Mouse (Mus musculus) neural tube, embryonic 13.5 days (tissue): Measurements from ENCODE around the gene Sbno1. TPM values are rescaled to one million over a fixed set of nuclear protein-coding genes. Genes with fewer than 3 reads are reported as not detected.
"Not testable (repeated sequence)": the region's sequence is repeated elsewhere in the genome, so short reads cannot be mapped to it uniquely, and the experiment has no call there.

Source experiments
- ATAC-seq: fragments of 200-750 bp; cut with Nextera tagmentation; 2 replicates; pipeline ENCODE4 v1.8.0; 2017; ENCODE audit warnings: low read depth, mild to moderate bottlenecking, moderate TSS enrichment, moderate library complexity
- H3K27ac ChIP-seq: fragments of 300-500 bp; sonication (generic); replicated peaks from 2 replicates; pipeline ENCODE4 v1.5.1; 2015; ENCODE audit warnings: moderate library complexity, mild to moderate bottlenecking, inconsistent platforms
- H3K27me3 ChIP-seq: fragments of 300-500 bp; sonication (generic); 2 replicates; pipeline ENCODE4 v1.6.1; 2015; ENCODE audit warnings: mild to moderate bottlenecking, inconsistent platforms
- H3K36me3 ChIP-seq: fragments of 300-500 bp; sonication (generic); 2 replicates; pipeline ENCODE4 v1.6.1; 2015; ENCODE audit warnings: mild to moderate bottlenecking, inconsistent platforms
- H3K4me1 ChIP-seq: fragments of 300-500 bp; sonication (generic); replicated peaks from 2 replicates; pipeline ENCODE4 v1.6.1; 2015; ENCODE audit warnings: inconsistent platforms
- H3K4me2 ChIP-seq: fragments of 300-500 bp; sonication (generic); 2 replicates; pipeline ENCODE4 v1.6.1; 2015; ENCODE audit warnings: inconsistent platforms, mild to moderate bottlenecking, moderate library complexity
- H3K4me3 ChIP-seq: fragments of 300-500 bp; sonication (generic); 2 replicates; pipeline ENCODE4 v1.5.1; 2015; ENCODE audit warnings: mild to moderate bottlenecking, inconsistent platforms
- H3K9ac ChIP-seq: fragments of 300-500 bp; sonication (generic); 2 replicates; pipeline ENCODE4 v1.6.1; 2015; ENCODE audit warnings: moderate library complexity, mild to moderate bottlenecking, inconsistent platforms
- H3K9me3 ChIP-seq: fragments of 300-500 bp; sonication (generic); 2 replicates; pipeline ENCODE4 v1.6.1; 2016; ENCODE audit warnings: inconsistent platforms
- WGBS: fragments of 180-500 bp; shearing (Covaris S2); methylation state at CpG from one replicate; pipeline ENCODE4 v1.1.7; 2015; 5-methylcytosine and 5-hydroxymethylcytosine counted together
- microRNA-seq: library from miRNA; unstranded; fragments of <30 nt; microRNA quantifications from one replicate; pipeline ENCODE4, GENCODE M21; 2016
- polyA plus RNA-seq: library from polyadenylated mRNA; unstranded; fragments of >200 nt; fragmentation: Nextera tagmentation; extraction: Ambion mirVana; gene quantifications from 2 replicates; pipeline ENCODE4 v1.2.1, GENCODE M21; 2015

The Sbno1 gene
- polyA plus RNA-seq, 1 experiment from 2014 or later, result 107 TPM

DNA sequence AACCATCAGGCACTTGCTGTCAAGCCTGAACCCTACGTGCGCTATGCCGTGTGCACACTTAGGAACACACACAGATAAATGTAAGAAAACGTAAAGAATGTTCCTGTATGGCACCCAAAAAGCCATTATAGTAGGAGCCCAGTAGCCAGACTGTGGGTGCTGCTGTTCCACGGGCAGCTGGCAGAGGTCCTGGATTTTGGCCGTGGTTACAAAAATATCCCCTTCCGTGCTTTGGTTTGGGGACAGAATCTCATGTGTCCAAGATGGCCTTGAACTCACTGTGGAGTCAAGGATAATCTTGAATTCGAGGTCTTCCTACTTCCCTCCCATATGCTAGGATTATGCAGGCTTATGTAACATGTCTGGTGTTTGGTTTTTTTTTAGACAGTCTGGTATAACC lies 82.9 kb downstream of the Sbno1 start:
- no peak overlapping the region for H3K27ac ChIP-seq
- WGBS, result 83% methylated on average over 8 of the region's 8 CpGs

GRCm38 (mm10) chr5:124341753-124342339 lies 84.0 kb downstream of the Sbno1 start:
- H3K9ac ChIP-seq, H3K9me3 ChIP-seq, H3K27me3 ChIP-seq, H3K27ac ChIP-seq, H3K4me2 ChIP-seq, H3K4me3 ChIP-seq: not testable (repeated sequence)
- Histone ChIP-seq H3K36me3 (peaks cover 31% of the 10 kb centered on the region), H3K4me1 (peaks cover 38% of the 10 kb centered on the region)
- WGBS, result 79% methylated on average over 6 of the region's 6 CpGs
- ATAC-seq, result peak; percentile 38; the same call in 1 of the 2 replicates

More for the DNA sequence above, 82.9 kb downstream of the Sbno1 start:
- Histone ChIP-seq H3K4me1 (peaks cover 27% of the 10 kb centered on the region), H3K9ac (no peak overlapping the region), H3K4me3 (no peak overlapping the region), H3K9me3 (no peaks in the 10 kb centered on the region), H3K4me2 (no peak overlapping the region), H3K36me3 (peaks cover 34% of the 10 kb centered on the region), H3K27me3 (no peaks in the 10 kb centered on the region)
- no peak for ATAC-seq

DNA sequence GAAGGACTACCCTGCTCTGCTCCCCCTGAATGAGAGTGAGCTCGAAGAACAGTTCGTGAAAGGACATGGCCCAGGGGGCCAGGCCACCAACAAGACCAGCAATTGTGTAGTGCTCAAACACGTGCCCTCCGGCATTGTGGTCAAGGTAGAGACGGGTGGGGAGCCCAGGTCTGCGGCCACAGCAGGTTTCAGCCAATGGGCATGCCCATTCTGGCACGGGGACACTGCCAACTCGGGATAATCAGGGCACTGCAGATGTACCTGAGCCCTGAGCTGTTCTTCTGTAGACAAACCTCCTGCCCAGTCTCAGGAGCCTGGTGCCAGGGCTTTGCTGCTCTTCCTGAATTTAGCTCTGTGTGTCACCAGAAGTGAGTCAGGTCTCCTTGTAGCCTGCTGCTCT lies 87.0 kb downstream of the Sbno1 start:
- H3K27me3 ChIP-seq, result no peaks in the 10 kb centered on the region
- H3K9me3 ChIP-seq, result no peaks in the 10 kb centered on the region
- peaks cover 57% of the 10 kb centered on the region for H3K4me1 ChIP-seq
- no peak for ATAC-seq
- H3K4me2 ChIP-seq, result no peak overlapping the region
- H3K36me3 ChIP-seq, result peaks cover 7% of the 10 kb centered on the region; the same call in 1 of the 2 replicates
- peak overlapping the region; percentile 73 for H3K27ac ChIP-seq
- no peak overlapping the region for H3K9ac ChIP-seq
- no peak overlapping the region for H3K4me3 ChIP-seq
- WGBS, result 82% methylated on average over 8 of the region's 8 CpGs

GRCm38 (mm10) chr5:124337909-124338308 lies 87.9 kb downstream of the Sbno1 start:
- WGBS, result 18% methylated on average over 9 of the region's 9 CpGs
- H3K9me3 ChIP-seq, result no peaks in the 10 kb centered on the region
- H3K4me2 ChIP-seq, result no peak overlapping the region
- H3K27me3 ChIP-seq, result no peaks in the 10 kb centered on the region
- peaks cover 64% of the 10 kb centered on the region for H3K4me1 ChIP-seq
- H3K4me3 ChIP-seq, result no peak overlapping the region
- H3K27ac ChIP-seq, result peak overlapping the region; percentile 73
- ATAC-seq, result no peak
- H3K36me3 ChIP-seq, result no peaks in the 10 kb centered on the region
- H3K9ac ChIP-seq, result no peak overlapping the region

DNA sequence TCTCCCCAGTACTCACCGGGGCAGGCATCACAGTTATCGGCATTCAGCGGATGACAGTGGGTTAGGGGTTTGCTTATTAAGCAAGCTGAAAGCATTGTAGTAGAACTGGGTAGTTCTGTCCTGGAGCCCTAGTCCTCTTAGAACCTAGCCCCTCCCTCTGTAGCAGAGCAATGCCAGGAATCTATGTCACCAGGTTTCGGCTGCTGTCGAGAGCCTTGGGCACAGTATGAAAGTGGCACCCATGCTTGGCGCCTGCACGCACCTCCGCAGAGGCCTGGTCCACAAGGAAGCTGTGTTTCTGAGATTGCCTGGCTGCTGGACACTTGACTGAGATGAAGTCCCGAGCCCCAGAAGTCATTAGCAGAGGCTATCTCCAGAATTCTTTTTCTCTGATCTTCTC lies 88.7 kb downstream of the Sbno1 start:
- peaks cover 72% of the 10 kb centered on the region for H3K4me1 ChIP-seq
- no peaks in the 10 kb centered on the region for H3K36me3 ChIP-seq
- H3K27ac ChIP-seq, result 0 out of 2 replicates have a peak overlapping the region, but pooled peaks have one; percentile 73
- no peak overlapping the region for H3K4me2 ChIP-seq
- no peaks in the 10 kb centered on the region for H3K9me3 ChIP-seq
- no peak for ATAC-seq
- WGBS, result 80% methylated on average over 9 of the region's 9 CpGs
- H3K4me3 ChIP-seq, result no peak overlapping the region
- H3K27me3 ChIP-seq, result no peaks in the 10 kb centered on the region
- H3K9ac ChIP-seq, result no peak overlapping the region; the same call in 1 of the 2 replicates

DNA sequence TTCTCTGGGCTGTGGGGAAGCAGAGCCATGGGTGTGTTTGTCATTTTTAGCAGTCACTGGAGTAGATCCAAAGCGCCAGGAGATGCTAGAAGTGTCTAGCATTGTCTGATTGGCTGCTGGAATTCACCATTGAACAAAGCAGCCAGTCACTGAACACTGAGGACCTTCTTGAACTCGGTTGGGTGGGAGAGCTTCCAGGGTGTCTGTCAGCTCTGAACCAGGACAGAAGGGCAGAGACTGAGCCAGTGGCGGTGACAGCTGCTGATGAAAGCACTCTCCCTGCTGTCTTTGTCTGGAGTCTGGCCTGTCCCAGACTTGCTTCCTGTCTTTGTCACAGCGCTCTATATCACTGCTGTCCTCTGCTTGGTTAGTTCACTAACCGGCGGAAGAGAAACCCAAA lies 91.4 kb downstream of the Sbno1 start:
- H3K9ac ChIP-seq, result peak overlapping the region; percentile 54; the same call in 1 of the 2 replicates
- H3K4me1 ChIP-seq, result peaks cover 64% of the 10 kb centered on the region

DNA sequence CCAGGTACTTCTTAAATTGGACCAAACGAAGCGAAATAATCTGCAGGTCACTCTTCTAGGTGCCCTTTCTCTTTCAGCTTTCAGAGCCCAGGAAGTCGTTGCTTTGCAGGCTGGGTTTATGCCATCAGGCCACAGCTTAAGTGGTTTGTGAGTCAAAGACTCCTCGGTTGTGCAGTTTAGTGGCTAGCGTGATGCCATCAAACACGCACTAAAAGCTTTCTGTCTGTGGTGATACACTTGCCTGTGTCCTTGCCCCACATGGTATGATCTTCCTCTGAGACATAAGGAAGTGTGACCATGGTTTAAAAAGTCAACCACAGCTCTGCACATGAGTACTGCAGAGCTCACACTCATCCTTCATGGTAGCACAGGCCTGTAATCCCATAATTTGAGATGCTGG lies 95.7 kb downstream of the Sbno1 start:
- Histone ChIP-seq H3K27ac (no peak overlapping the region), H3K36me3 (no peaks in the 10 kb centered on the region), H3K4me2 (no peak overlapping the region), H3K9me3 (no peaks in the 10 kb centered on the region), H3K9ac (no peak overlapping the region), H3K4me3 (no peak overlapping the region), H3K4me1 (peaks cover 55% of the 10 kb centered on the region), H3K27me3 (no peaks in the 10 kb centered on the region)
- 94% methylated on average over 6 of the region's 6 CpGs for WGBS
- ATAC-seq, result no peak

More for the DNA sequence above, 91.4 kb downstream of the Sbno1 start:
- H3K36me3 ChIP-seq, result no peaks in the 10 kb centered on the region
- H3K27ac ChIP-seq, result peak overlapping the region; percentile 93
- peak; percentile 89 for ATAC-seq
- H3K4me2 ChIP-seq, result peak overlapping the region; percentile 30; the same call in 1 of the 2 replicates
- H3K4me3 ChIP-seq, result no peak overlapping the region
- H3K27me3 ChIP-seq, result no peaks in the 10 kb centered on the region
- 4% methylated on average over 6 of the region's 6 CpGs for WGBS
- no peaks in the 10 kb centered on the region for H3K9me3 ChIP-seq

- Histone ChIP-seq H3K4me1 (peaks cover 34% of the 10 kb centered on the region), H3K4me3 (peak within 1 kb of the TSS; percentile 67), H3K27me3 (no peaks in the 10 kb centered on the region), H3K27ac (peak within 1 kb of the TSS; percentile 98), H3K9me3 (no peaks in the 10 kb centered on the region), H3K36me3 (peaks cover 19% of the 10 kb centered on the region), H3K4me2 (peak within 1 kb of the TSS; percentile 91), H3K9ac (peak within 1 kb of the TSS; percentile 91)
- ATAC-seq, result peak; percentile 98
- under 1% methylated on average over 72 of the region's 72 CpGs for WGBS
Observed at GRCm38 (mm10) chr5:124327510-124328364, 98.1 kb downstream of the Sbno1 start, which contains the start of the genes Mphosph9 and 2810006K23Rik. Mphosph9 (minus strand) TSS chr5:124327972. 2810006K23Rik (plus strand) TSS chr5:124328089.

GRCm38 (mm10) chr5:124326829-124327228 lies 99.0 kb downstream of the Sbno1 start:
- 3% methylated on average over 8 of the region's 8 CpGs for WGBS

More at GRCm38 (mm10) chr5:124326829-124327228, 99.0 kb downstream of the Sbno1 start:
- Histone ChIP-seq H3K9ac (peak overlapping the region; percentile 91), H3K27me3 (no peaks in the 10 kb centered on the region), H3K4me1 (peaks cover 25% of the 10 kb centered on the region), H3K27ac (peak overlapping the region; percentile 98), H3K4me2 (peak overlapping the region; percentile 91), H3K4me3 (peak overlapping the region; percentile 67), H3K36me3 (peaks cover 26% of the 10 kb centered on the region), H3K9me3 (no peaks in the 10 kb centered on the region)
- ATAC-seq, result no peak

Small RNAs within 50 kb of the gene (microRNA-seq; reads per million reads assigned to microRNA genes)
- not detected for gene Gm27486

Other genes with a start within 250 kb of the Sbno1 start
- gene Pitpnm2, start 176.2 kb downstream of the Sbno1 start, polyA plus RNA-seq, result 7.9 and 8.4 TPM in 2 replicates
- 13.5 and 14.5 TPM in 2 replicates for gene Mphosph9, start 98.0 kb downstream of the Sbno1 start, polyA plus RNA-seq
- gene 2810006K23Rik, start 97.9 kb downstream of the Sbno1 start, polyA plus RNA-seq, result 16.0 and 17.0 TPM in 2 replicates
- 90.3 and 94.3 TPM in 2 replicates for gene Cdk2ap1, start 62.9 kb downstream of the Sbno1 start, polyA plus RNA-seq
- gene Kmt5a, start 13.9 kb upstream of the Sbno1 start, polyA plus RNA-seq, result 34.0 and 37.8 TPM in 2 replicates
- gene Rilpl2, start 52.4 kb upstream of the Sbno1 start, polyA plus RNA-seq, result 19.9 and 20.7 TPM in 2 replicates
- 26.4 and 27.8 TPM in 2 replicates for gene Snrnp35, start 57.1 kb upstream of the Sbno1 start, polyA plus RNA-seq
- gene Rilpl1, start 105.4 kb upstream of the Sbno1 start, polyA plus RNA-seq, result 14.4 and 16.3 TPM in 2 replicates
- gene Tmed2, start 114.7 kb upstream of the Sbno1 start, polyA plus RNA-seq, result 359 and 384 TPM in 2 replicates
- 24.3 and 24.6 TPM in 2 replicates for gene Ddx55, start 126.9 kb upstream of the Sbno1 start, polyA plus RNA-seq
- 67.6 and 82.6 TPM in 2 replicates for gene Eif2b1, start 153.1 kb upstream of the Sbno1 start, polyA plus RNA-seq
- gene Gtf2h3, start 153.1 kb upstream of the Sbno1 start, polyA plus RNA-seq, result 40.4 and 48.5 TPM in 2 replicates
- 38.5 and 51.4 TPM in 2 replicates for gene Atp6v0a2, start 202.6 kb upstream of the Sbno1 start, polyA plus RNA-seq